Mouse (Mus musculus): ENCODE measurements around the gene Scn4a. TPM values are rescaled to one million over a fixed set of nuclear protein-coding genes. Genes with fewer than 3 reads are reported as not detected.

The Scn4a gene
- polyA plus RNA-seq, 1 experiment from 2014 or later, result 0.02 TPM

- Histone ChIP-seq H3K9me3 (ENCODE audit: control insufficient read depth, low read length) (no peaks in the 10 kb centered on the region), H3K27ac (replicated peaks) (no peak overlapping the region), H3K4me2 (replicated peaks; ENCODE audit: low read depth) (no peak overlapping the region), H3K36me3 (ENCODE audit: control insufficient read depth, insufficient read depth, low read length) (no peaks in the 10 kb centered on the region), H3K4me1 (replicated peaks; ENCODE audit: control insufficient read depth, insufficient read depth) (no peaks in the 10 kb centered on the region), H3K9ac (ENCODE audit: low read length) (no peak overlapping the region), H3K4me3 (ENCODE audit: low read depth, low read length) (no peak overlapping the region), H3K27me3 (ENCODE audit: control insufficient read depth, insufficient read depth, low read length) (no peaks in the 10 kb centered on the region)
- TF ChIP-seq EP300 (optimal IDR thresholded peaks at IDR 0.05) (no peak), CTCF (IDR thresholded peaks at IDR 0.05; ENCODE audit: low read depth) (no peak)
- DNase-seq (ENCODE audit: low spot score) (no peak), ATAC-seq (ENCODE audit: low FRiP score, low TSS enrichment) (no peak)
- WGBS, result 60% methylated on average over 8 of the region's 8 CpGs
Measured at GRCm38 (mm10) chr11:106284126-106284525, 69.0 kb downstream of the Scn4a start.

GRCm38 (mm10) chr11:106283371-106283770, 69.7 kb downstream of the Scn4a start:
- no peaks in the 10 kb centered on the region for H3K27me3 ChIP-seq (ENCODE audit: control insufficient read depth, insufficient read depth, low read length)
- no peak overlapping the region for H3K4me3 ChIP-seq (ENCODE audit: low read depth, low read length)
- H3K9me3 ChIP-seq (ENCODE audit: control insufficient read depth, low read length), result no peaks in the 10 kb centered on the region
- WGBS, result 79% methylated on average over 4 of the region's 4 CpGs
- TF ChIP-seq EP300 (optimal IDR thresholded peaks at IDR 0.05), result no peak
- TF ChIP-seq CTCF (IDR thresholded peaks at IDR 0.05; ENCODE audit: low read depth), result no peak
- no peak overlapping the region for H3K9ac ChIP-seq (ENCODE audit: low read length)
- no peaks in the 10 kb centered on the region for H3K4me1 ChIP-seq (replicated peaks; ENCODE audit: control insufficient read depth, insufficient read depth)
- ATAC-seq (ENCODE audit: low FRiP score, low TSS enrichment), result no peak
- no peak for DNase-seq (ENCODE audit: low spot score)
- no peak overlapping the region for H3K4me2 ChIP-seq (replicated peaks; ENCODE audit: low read depth)
- H3K27ac ChIP-seq (replicated peaks), result no peak overlapping the region
- H3K36me3 ChIP-seq (ENCODE audit: control insufficient read depth, insufficient read depth, low read length), result no peaks in the 10 kb centered on the region

GRCm38 (mm10) chr11:106282452-106282851, 70.6 kb downstream of the Scn4a start:
- no peaks in the 10 kb centered on the region for H3K9me3 ChIP-seq (ENCODE audit: control insufficient read depth, low read length)
- 79% methylated on average over 6 of the region's 6 CpGs for WGBS
- H3K27me3 ChIP-seq (ENCODE audit: control insufficient read depth, insufficient read depth, low read length), result no peaks in the 10 kb centered on the region
- no peaks in the 10 kb centered on the region for H3K4me1 ChIP-seq (replicated peaks; ENCODE audit: control insufficient read depth, insufficient read depth)
- TF ChIP-seq EP300 (optimal IDR thresholded peaks at IDR 0.05) (no peak), CTCF (IDR thresholded peaks at IDR 0.05; ENCODE audit: low read depth) (no peak)
- no peak overlapping the region for H3K27ac ChIP-seq (replicated peaks)
- no peak overlapping the region for H3K4me3 ChIP-seq (ENCODE audit: low read depth, low read length)
- no peak for DNase-seq (ENCODE audit: low spot score)
- no peak overlapping the region for H3K9ac ChIP-seq (ENCODE audit: low read length)
- no peak for ATAC-seq (ENCODE audit: low FRiP score, low TSS enrichment)
- no peak overlapping the region for H3K4me2 ChIP-seq (replicated peaks; ENCODE audit: low read depth)
- H3K36me3 ChIP-seq (ENCODE audit: control insufficient read depth, insufficient read depth, low read length), result no peaks in the 10 kb centered on the region

- WGBS, result 2% methylated on average over 25 of the region's 25 CpGs
- peak; percentile 96 for DNase-seq (ENCODE audit: low spot score)
Measured at GRCm38 (mm10) chr11:106276454-106276853, 76.6 kb downstream of the Scn4a start, which contains the start of gene Tcam1. Tcam1 (plus strand) TSS chr11:106276672.

GRCm38 (mm10) chr11:106274971-106275411, 78.1 kb downstream of the Scn4a start:
- Histone ChIP-seq H3K36me3 (ENCODE audit: control insufficient read depth, insufficient read depth, low read length) (no peaks in the 10 kb centered on the region), H3K27ac (replicated peaks) (peak overlapping the region; percentile 9; the same call in 1 of the 2 replicates), H3K9me3 (ENCODE audit: control insufficient read depth, low read length) (no peaks in the 10 kb centered on the region), H3K9ac (ENCODE audit: low read length) (no peak overlapping the region), H3K4me2 (replicated peaks; ENCODE audit: low read depth) (no peak overlapping the region), H3K27me3 (ENCODE audit: control insufficient read depth, insufficient read depth, low read length) (no peaks in the 10 kb centered on the region), H3K4me1 (replicated peaks; ENCODE audit: control insufficient read depth, insufficient read depth) (peaks cover 11% of the 10 kb centered on the region), H3K4me3 (ENCODE audit: low read depth, low read length) (no peak overlapping the region)
- peak; percentile 13; the same call in 1 of the 2 replicates for ATAC-seq (ENCODE audit: low FRiP score, low TSS enrichment)
- TF ChIP-seq EP300 (optimal IDR thresholded peaks at IDR 0.05) (no peak), CTCF (IDR thresholded peaks at IDR 0.05; ENCODE audit: low read depth) (no peak)
- peak; percentile 48 for DNase-seq (ENCODE audit: low spot score)
- WGBS, result 31% methylated on average over 7 of the region's 7 CpGs

More at GRCm38 (mm10) chr11:106276454-106276853, 76.6 kb downstream of the Scn4a start, which contains the start of gene Tcam1:
- H3K27ac ChIP-seq (replicated peaks), result peak within 1 kb of the TSS; percentile 56
- H3K9ac ChIP-seq (ENCODE audit: low read length), result no peak within 1 kb of the TSS
- no peaks in the 10 kb centered on the region for H3K27me3 ChIP-seq (ENCODE audit: control insufficient read depth, insufficient read depth, low read length)
- no peak within 1 kb of the TSS for H3K4me3 ChIP-seq (ENCODE audit: low read depth, low read length)
- H3K9me3 ChIP-seq (ENCODE audit: control insufficient read depth, low read length), result no peaks in the 10 kb centered on the region
- TF ChIP-seq EP300 (optimal IDR thresholded peaks at IDR 0.05) (no peak), CTCF (IDR thresholded peaks at IDR 0.05; ENCODE audit: low read depth) (peak; percentile 94)
- 0 out of 2 replicates have a peak within 1 kb of the TSS, but pooled peaks have one; percentile 14 for H3K4me2 ChIP-seq (replicated peaks; ENCODE audit: low read depth)
- peaks cover 3% of the 10 kb centered on the region for H3K4me1 ChIP-seq (replicated peaks; ENCODE audit: control insufficient read depth, insufficient read depth)
- no peaks in the 10 kb centered on the region for H3K36me3 ChIP-seq (ENCODE audit: control insufficient read depth, insufficient read depth, low read length)
- peak; percentile 69 for ATAC-seq (ENCODE audit: low FRiP score, low TSS enrichment)

- no peak for TF ChIP-seq EP300 (optimal IDR thresholded peaks at IDR 0.05)
- no peak for TF ChIP-seq CTCF (IDR thresholded peaks at IDR 0.05; ENCODE audit: low read depth)
- no peak overlapping the region for H3K4me3 ChIP-seq (ENCODE audit: low read depth, low read length)
- no peak overlapping the region for H3K4me2 ChIP-seq (replicated peaks; ENCODE audit: low read depth)
- H3K27ac ChIP-seq (replicated peaks), result no peak overlapping the region; the same call in 1 of the 2 replicates
- peaks cover 11% of the 10 kb centered on the region for H3K4me1 ChIP-seq (replicated peaks; ENCODE audit: control insufficient read depth, insufficient read depth)
- DNase-seq (ENCODE audit: low spot score) (no peak), ATAC-seq (ENCODE audit: low FRiP score, low TSS enrichment) (no peak)
- H3K9ac ChIP-seq (ENCODE audit: low read length), result no peak overlapping the region
- H3K36me3 ChIP-seq (ENCODE audit: control insufficient read depth, insufficient read depth, low read length), result no peaks in the 10 kb centered on the region
- 84% methylated on average over 1 of the region's 1 CpGs for WGBS
- no peaks in the 10 kb centered on the region for H3K27me3 ChIP-seq (ENCODE audit: control insufficient read depth, insufficient read depth, low read length)
- H3K9me3 ChIP-seq (ENCODE audit: control insufficient read depth, low read length), result no peaks in the 10 kb centered on the region
Measured at GRCm38 (mm10) chr11:106274374-106274773, 78.7 kb downstream of the Scn4a start.
